Mouse (Mus musculus) urinary bladder, adult 2 months (tissue): Measurements from ENCODE around the gene Aldh1l1. TPM values are rescaled to one million over a fixed set of nuclear protein-coding genes. Genes with fewer than 3 reads are reported as not detected.

Experiments used
- DNase-seq: peaks from one replicate; pipeline ENCODE4 v3.0.0; 2022; ENCODE audit warnings: low spot score
- polyA plus RNA-seq: library from polyadenylated mRNA; depleted of rRNA; stranded (reverse); fragments of >200 nt; gene quantifications from 2 replicates; pipeline ENCODE4 v1.2.3, GENCODE M21; 2012

Aldh1l1 gene
- polyA plus RNA-seq, 1 experiment = 6.2 TPM

- DNase-seq = no peak
Measured at GRCm38 (mm10) chr6:90507443-90507842, 21.2 kb downstream of the Aldh1l1 start.

GRCm38 (mm10) chr6:90508197-90508624, 22.0 kb downstream of the Aldh1l1 start:
- DNase-seq = no peak

- DNase-seq = no peak
Measured at GRCm38 (mm10) chr6:90509085-90509484, 22.9 kb downstream of the Aldh1l1 start.

GRCm38 (mm10) chr6:90512416-90512815, 26.2 kb downstream of the Aldh1l1 start:
- no peak for DNase-seq

GRCm38 (mm10) chr6:90513074-90513856, 27.0 kb downstream of the Aldh1l1 start:
- no peak for DNase-seq

DNA sequence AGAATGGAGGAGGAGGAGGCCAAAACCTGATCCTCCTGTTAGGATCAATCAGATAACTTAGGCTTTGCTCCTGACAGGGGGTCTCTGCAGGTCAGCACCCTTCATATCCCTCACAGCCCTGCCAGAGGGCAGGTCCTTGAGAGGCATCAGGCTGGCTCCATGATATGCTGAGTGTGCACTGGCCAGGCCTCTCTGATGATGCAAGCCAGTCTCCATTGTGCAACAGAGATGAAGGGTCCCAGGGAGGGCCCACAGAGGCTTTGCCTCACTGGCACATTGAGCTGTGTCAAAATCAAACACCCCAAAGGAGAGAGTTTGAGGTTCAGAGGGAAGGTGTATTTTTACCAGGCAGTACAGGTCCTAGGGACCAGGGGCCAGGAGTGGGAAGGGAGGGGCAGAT, 28.1 kb downstream of the Aldh1l1 start:
- DNase-seq = no peak

DNA sequence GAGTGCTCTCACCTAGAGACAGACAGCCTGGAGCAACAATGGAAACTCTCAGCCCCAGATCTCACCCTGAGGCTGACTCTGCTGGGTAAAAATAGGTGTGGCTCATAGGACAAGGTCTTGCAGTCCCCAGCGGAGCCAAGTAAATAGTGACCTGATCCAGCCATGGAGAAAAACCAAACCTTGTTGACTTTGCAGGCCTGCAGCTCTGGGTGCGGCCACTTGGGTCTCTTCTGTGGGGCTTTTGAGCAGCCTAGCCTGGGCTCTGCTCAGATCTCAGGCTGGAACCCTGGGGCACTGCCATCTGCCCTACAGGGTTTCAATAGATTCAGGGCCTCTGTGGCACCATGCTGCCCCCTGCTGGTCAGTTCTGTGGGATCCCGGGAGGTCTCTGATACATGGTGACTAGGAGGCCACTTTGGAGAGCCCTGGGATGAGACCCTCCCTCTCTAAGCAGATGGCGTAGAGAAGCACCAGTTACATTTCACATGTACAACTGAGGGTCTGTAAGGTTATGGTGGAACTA, 28.7 kb downstream of the Aldh1l1 start:
- DNase-seq = peak; percentile 88

GRCm38 (mm10) chr6:90518892-90519291, 32.7 kb downstream of the Aldh1l1 start:
- DNase-seq = no peak

GRCm38 (mm10) chr6:90519375-90519774, 33.1 kb downstream of the Aldh1l1 start:
- no peak for DNase-seq

DNA sequence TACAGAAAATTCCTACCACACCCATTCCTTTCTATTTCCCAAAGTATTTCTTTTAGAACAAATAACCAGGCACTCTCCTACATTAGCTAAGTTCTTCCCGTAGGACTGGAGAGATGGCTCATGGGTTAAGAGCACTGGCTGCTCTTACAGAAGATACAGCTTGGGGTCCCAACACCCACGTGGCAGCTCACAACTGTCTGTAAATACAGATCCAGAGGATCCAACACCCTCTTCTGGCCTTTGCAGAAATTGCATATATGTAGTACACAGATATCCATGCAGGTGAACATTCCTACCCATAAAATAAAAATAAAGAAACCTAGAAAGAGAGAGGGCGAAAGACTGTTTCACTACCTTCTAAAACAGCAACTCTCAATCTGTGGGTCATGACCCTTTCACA, 40.2 kb downstream of the Aldh1l1 start:
- no peak for DNase-seq

DNA sequence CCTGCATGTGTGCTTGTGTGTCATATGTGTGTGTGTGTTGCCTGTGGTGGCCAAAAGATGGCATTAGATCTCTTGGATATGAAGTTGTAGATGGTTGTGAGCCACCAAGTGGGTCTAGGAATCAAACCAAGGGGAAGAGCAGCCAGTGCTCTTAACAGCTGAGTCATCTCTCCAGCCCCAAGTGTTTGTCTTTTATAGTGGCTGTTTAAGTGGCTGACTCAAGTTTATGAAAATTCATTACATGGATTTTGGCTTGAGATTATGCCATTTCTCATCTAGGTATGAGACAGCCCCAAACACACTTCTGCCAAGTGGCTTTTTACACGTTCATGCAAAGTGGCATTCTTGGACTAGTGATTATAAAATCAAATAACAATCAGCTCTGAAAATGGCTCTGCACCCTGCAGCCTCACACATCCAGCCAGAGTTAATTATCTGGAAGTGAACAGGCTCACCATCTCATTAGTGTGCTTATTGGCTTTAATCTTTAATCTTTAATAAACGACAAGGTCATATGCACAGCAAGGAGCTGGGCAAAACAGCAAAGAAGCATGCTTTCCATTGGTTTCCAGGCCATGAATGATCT, 43.3 kb downstream of the Aldh1l1 start:
- no peak for DNase-seq

DNA sequence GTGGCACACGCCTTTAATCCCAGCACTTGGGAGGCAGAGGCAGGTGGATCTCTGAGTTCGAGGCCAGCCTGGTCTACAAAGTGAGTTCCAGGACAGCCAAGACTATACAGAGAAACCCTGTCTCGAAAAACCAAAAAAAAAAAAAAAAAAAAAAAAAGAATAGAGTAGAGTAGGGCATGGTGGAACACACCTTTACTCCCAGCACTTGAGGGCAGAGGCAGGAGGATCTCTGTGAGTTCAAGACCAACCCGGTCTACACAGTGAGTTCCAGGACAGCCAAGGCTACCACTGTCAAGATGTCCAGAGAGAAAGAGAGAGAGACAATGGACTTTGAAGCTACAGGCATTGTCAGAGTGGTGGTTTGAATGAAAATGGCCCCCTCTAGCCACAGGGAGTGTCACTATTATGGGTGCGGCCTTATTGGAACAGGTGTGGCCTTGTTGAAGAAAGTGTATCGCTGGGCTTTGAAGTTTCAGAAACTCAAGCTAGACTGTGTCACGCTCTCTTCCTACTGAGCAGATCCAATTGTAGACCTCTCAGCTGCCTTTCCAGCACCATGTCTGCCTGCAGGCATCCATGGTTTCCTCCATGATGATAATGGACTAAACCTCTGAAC, 46.5 kb downstream of the Aldh1l1 start:
- no peak for DNase-seq

DNA sequence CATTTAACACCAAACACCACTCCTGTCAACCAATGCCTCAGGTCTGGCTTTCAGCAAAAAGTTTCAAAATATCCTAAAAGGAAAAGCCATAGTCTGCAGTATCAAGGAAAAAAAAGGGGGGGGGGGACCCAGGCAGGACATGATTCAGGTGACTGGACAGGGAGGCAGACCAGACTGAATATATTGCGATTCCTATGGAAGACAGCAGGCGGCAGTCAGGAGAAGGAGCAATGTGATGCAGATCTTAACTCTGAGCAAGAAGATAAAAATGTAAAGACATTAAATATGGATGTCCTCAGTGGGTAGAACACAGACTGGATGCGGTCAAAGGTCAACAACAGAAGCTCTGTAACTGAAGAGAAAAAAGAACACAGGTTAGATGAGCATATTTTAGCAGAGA, 47.3 kb downstream of the Aldh1l1 start:
- no peak for DNase-seq

DNA sequence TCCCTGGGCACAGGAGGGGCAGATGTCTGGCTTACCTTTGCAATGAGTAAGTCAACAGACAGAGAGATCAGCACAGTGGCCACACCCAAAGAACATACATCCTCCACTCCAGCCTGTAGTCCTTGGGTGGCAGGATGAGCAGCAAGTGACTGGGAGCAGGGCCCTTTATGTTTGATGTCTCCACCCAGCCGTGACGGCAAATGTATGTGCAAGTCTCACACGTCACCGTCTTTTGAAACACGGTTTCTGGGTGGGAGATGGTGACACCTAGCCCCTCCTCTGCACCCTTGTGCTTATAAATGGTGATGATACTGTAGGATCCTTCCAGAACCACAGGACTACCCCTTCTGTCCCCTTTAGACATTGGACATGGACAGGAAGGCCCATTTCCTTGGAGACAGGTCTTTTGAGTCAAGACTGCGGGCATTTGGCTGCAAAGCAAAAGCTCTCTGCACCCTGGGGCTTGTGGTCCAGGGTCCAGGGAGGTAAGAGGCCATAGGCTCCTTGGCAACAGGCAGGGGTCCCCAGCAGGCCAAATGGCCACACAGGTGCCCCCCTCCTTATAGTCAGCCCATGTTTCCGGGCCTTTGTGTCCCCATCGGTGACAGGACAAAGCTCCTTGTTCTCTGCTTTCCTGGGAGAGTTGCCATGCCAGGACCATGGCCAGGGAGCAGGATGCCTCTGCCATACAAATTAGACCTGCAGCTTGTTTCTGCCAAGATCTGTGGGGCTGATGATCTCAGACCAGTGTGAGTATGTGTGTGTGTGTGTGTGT, 48.7 kb downstream of the Aldh1l1 start:
- DNase-seq = no peak

DNA sequence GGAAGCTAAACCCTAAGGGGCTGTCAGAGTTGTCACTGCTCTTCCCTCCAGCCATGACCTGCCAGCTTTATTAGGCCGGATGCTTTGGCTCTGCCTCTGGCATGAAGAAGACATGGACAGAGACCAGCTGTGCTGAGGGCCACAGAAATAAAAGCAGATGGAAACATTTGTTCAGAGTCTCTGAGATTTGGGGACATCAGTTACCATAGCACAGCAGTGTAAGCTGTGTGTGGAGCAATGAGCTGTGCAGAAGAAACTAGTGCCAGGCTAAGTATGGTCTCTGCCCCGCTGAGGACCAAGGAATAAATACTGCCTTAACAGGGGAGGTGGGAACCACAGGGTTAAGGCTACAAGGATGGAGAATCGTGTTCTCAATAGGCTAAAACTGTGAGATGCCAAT, 50.6 kb downstream of the Aldh1l1 start:
- no peak for DNase-seq

- peak; percentile 71 for DNase-seq
Measured at GRCm38 (mm10) chr6:90537941-90538340, 51.7 kb downstream of the Aldh1l1 start.

DNA sequence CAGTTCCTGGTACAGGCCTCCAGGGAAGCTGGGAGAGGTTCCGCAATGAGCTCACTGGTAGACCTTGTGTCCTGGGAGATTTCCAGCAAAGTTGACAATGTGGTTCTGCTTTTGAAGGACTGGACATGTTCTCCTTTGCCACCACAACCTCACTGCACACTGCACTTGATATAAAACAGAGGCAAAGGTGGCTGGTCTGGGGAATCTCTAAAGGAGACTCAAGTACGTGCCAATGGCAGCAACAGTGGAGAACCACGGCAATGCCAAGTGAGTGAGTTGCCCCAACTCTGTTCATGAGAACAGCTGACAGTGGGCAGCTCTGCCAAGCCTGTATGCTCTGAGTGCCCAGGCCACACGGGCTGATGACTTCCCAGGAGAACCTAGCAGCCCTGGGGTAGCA, 53.0 kb downstream of the Aldh1l1 start:
- DNase-seq = no peak

GRCm38 (mm10) chr6:90540520-90540919, 54.3 kb downstream of the Aldh1l1 start:
- no peak for DNase-seq

GRCm38 (mm10) chr6:90541367-90541772, 55.1 kb downstream of the Aldh1l1 start:
- DNase-seq = no peak

DNA sequence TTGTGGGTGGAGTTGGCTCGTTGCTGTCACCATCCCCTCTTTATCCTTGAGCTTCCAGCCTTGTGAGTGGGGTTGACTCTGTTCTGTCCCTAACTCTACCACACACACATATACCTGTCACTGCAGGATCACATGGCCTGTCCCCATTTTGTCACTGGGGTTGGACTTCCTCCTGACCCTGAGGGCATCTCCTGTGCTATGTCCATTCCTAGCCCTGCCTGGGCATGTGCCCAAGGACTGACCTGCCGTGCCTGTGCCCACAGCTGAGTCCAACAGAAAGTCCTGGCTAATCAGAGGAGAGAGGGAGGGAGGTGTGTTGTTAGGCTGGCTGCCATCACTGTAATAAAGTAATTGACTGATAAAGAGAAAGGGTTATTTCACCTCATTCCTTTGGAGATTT, 58.2 kb downstream of the Aldh1l1 start:
- no peak for DNase-seq

- no peak for DNase-seq
Measured at GRCm38 (mm10) chr6:90546274-90546673, 60.0 kb downstream of the Aldh1l1 start.

- DNase-seq = no peak
Measured at GRCm38 (mm10) chr6:90547041-90547440, 60.8 kb downstream of the Aldh1l1 start.
